Mouse (Mus musculus): Measurements from ENCODE around the gene Ppp1r12c. TPM values are rescaled to one million over a fixed set of nuclear protein-coding genes. Genes with fewer than 3 reads are reported as not detected.

Ppp1r12c gene
- polyA plus RNA-seq, 1 experiment from 2014 or later: 14.9 TPM

DNA sequence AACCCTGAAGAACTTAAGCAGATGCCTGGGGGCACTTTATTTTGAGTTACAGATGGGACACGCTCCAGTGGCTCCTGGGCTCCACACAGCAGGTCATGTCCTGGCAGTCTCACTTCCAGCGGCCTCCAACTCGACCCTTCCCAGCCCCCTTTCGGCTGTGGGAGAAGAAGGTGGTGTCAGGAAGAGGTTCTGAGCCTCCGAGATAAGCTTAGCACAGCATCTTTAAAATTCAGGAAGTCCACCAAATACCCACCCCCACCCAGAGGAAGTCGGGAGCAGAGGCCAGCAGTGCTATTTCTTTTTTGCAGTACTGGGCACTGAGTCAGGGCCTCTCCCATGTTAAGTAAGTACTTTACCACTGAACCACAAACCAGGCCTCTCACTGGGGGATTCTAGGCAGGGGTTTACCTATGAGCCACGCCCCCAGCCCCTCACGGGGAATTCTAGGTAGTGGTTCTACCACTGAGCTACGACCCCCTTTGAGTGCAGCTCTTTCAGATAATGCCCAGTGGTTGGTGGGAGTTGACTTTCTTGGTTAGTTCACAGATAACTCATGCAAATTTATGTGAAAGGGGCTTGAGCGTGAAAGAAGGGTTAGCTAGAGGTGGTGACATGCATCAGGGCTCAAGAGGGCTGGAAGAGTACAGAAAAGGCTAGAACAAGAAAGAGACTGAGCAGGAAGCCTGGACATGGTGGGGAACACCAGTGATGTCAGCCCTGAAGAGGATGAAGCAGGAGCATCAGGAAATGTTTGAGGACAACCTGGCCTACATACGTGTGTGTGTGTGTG, 3.4 kb upstream of the Ppp1r12c start:
- H3K9ac ChIP-seq (replicated peaks): 0 out of 2 replicates have a peak overlapping the region, but pooled peaks have one; percentile 26
- DNase-seq (peak; percentile 37), ATAC-seq (no peak)
- peaks cover 38% of the 10 kb centered on the region for H3K4me1 ChIP-seq (ENCODE audit: insufficient read depth)
- 0 out of 2 replicates have a peak overlapping the region, but pooled peaks have one; percentile 22 for H3K4me2 ChIP-seq (ENCODE audit: low read depth, low read length)
- no peaks in the 10 kb centered on the region for H3K9me3 ChIP-seq (ENCODE audit: low read length)
- no peaks in the 10 kb centered on the region for H3K27me3 ChIP-seq (ENCODE audit: insufficient read depth, low read length)
- H3K27ac ChIP-seq (ENCODE audit: low read depth): peak overlapping the region; percentile 84
- H3K4me3 ChIP-seq (ENCODE audit: low read depth, low read length): no peak overlapping the region
- no peaks in the 10 kb centered on the region for H3K36me3 ChIP-seq (replicated peaks; ENCODE audit: insufficient read depth, low read length)
- 25% methylated on average over 11 of the region's 11 CpGs for whole genome bisulfite sequencing (ENCODE audit: insufficient replicate concordance)
- no peak for TF ChIP-seq EP300 (IDR thresholded peaks at IDR 0.05; ENCODE audit: low read depth)

DNA sequence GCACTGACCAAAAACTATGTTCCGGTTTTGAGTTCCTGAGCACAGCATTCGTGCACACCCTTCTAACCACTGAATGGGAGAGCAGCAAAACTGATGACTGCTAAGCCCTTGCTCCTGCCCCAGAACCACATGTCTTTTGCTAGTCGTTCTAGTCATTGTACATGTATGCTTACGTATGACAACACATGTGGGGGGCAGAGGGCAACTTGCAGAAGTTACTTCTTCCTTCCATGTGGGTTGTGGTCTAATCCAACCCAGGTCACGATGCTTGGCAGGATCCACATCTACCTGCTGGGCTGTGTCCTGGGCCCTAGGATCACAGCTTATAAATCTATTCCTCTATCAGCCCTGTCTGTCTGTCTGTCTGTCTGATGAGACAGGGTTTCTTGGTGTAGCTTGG, 2.4 kb upstream of the Ppp1r12c start:
- TF ChIP-seq CTCF (IDR thresholded peaks at IDR 0.05; ENCODE audit: low read depth) (no peak), EP300 (IDR thresholded peaks at IDR 0.05; ENCODE audit: low read depth) (no peak)
- H3K4me1 ChIP-seq (ENCODE audit: insufficient read depth): peaks cover 38% of the 10 kb centered on the region
- H3K9me3 ChIP-seq (ENCODE audit: low read length): no peaks in the 10 kb centered on the region
- no peaks in the 10 kb centered on the region for H3K36me3 ChIP-seq (replicated peaks; ENCODE audit: insufficient read depth, low read length)
- H3K9ac ChIP-seq (replicated peaks): no peak overlapping the region
- no peaks in the 10 kb centered on the region for H3K27me3 ChIP-seq (ENCODE audit: insufficient read depth, low read length)
- WGBS (ENCODE audit: insufficient replicate concordance): 57% methylated on average over 5 of the region's 5 CpGs
- ATAC-seq (no peak), DNase-seq (no peak)
- peak overlapping the region; percentile 84 for H3K27ac ChIP-seq (ENCODE audit: low read depth)
- H3K4me3 ChIP-seq (ENCODE audit: low read depth, low read length): no peak overlapping the region
- no peak overlapping the region for H3K4me2 ChIP-seq (ENCODE audit: low read depth, low read length)

DNA sequence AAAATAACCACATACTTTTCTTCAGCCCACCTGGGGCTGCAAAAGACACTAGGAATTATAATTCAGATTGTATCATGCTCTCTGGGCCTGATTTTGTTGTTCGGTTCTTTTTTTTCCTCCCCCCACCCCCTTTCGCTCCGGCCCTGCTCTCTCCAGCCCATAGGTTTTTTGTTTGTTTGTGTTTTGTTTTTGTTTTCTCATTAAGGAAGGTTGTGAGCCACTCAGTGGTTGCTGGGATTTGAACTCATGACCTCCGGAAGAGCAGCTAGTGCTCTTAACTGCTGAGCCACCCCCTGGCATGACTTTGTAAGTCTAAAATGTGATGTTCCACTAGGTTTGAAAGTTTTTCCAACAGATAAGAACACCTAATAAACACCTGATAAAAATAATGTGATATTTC, 1.6 kb upstream of the Ppp1r12c start:
- H3K27me3 ChIP-seq (ENCODE audit: insufficient read depth, low read length): no peaks in the 10 kb centered on the region
- H3K36me3 ChIP-seq (replicated peaks; ENCODE audit: insufficient read depth, low read length): no peaks in the 10 kb centered on the region; the same call in 1 of the 2 replicates
- no peak overlapping the region for H3K9ac ChIP-seq (replicated peaks)
- ATAC-seq: no peak
- TF ChIP-seq EP300 (IDR thresholded peaks at IDR 0.05; ENCODE audit: low read depth) (no peak), CTCF (IDR thresholded peaks at IDR 0.05; ENCODE audit: low read depth) (no peak)
- no peak overlapping the region for H3K4me2 ChIP-seq (ENCODE audit: low read depth, low read length)
- H3K9me3 ChIP-seq (ENCODE audit: low read length): no peaks in the 10 kb centered on the region
- no peak for DNase-seq
- peaks cover 33% of the 10 kb centered on the region for H3K4me1 ChIP-seq (ENCODE audit: insufficient read depth)
- no peak overlapping the region for H3K4me3 ChIP-seq (ENCODE audit: low read depth, low read length)
- WGBS (ENCODE audit: insufficient replicate concordance): 85% methylated on average over 4 of the region's 4 CpGs
- H3K27ac ChIP-seq (ENCODE audit: low read depth): 0 out of 2 replicates have a peak overlapping the region, but pooled peaks have one; percentile 14

DNA sequence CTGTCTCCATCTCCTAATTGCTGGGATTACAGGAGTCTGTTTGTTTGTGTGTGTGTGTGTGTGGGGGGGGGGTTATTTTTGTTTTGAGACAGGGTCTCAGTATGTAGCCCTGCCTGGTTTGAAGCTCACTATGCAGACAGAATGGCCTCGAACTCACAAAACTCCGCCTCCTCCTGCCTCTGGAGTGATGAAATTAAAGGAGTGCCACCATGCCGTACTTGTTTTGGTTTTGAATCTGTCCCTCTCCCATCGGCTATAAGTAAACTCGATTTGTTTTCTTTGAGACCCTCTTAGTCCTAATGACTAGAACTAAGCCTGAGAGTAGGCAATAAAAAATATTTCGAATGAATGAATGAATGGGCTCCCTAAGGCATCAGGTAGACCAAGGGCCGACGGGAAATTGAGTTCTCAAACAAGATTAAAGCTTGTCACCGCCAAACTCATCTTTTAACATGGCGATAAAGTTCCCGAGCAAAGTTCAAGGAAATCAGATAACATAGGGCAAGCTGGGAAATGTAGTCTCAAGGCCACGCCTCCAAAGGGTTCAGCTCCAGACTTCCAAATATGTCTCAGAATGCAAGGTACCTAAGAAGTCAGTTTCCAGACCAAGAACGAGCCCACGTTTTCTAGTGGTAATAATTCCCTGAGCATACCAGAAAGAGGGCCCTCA, 1.1 kb upstream of the Ppp1r12c start:
- peak overlapping the region; percentile 91; the same call in 1 of the 2 replicates for H3K9ac ChIP-seq (replicated peaks)
- ATAC-seq (peak; percentile 20), DNase-seq (no peak)
- H3K9me3 ChIP-seq (ENCODE audit: low read length): no peaks in the 10 kb centered on the region
- WGBS (ENCODE audit: insufficient replicate concordance): 11% methylated on average over 14 of the region's 14 CpGs
- peak overlapping the region; percentile 69 for H3K4me2 ChIP-seq (ENCODE audit: low read depth, low read length)
- peaks cover 33% of the 10 kb centered on the region for H3K4me1 ChIP-seq (ENCODE audit: insufficient read depth)
- peak overlapping the region; percentile 71 for H3K4me3 ChIP-seq (ENCODE audit: low read depth, low read length)
- peaks cover 2% of the 10 kb centered on the region; the same call in 1 of the 2 replicates for H3K36me3 ChIP-seq (replicated peaks; ENCODE audit: insufficient read depth, low read length)
- no peak for TF ChIP-seq CTCF (IDR thresholded peaks at IDR 0.05; ENCODE audit: low read depth)
- no peak for TF ChIP-seq EP300 (IDR thresholded peaks at IDR 0.05; ENCODE audit: low read depth)
- H3K27me3 ChIP-seq (ENCODE audit: insufficient read depth, low read length): no peaks in the 10 kb centered on the region
- peak overlapping the region; percentile 85; the same call in 1 of the 2 replicates for H3K27ac ChIP-seq (ENCODE audit: low read depth)

DNA sequence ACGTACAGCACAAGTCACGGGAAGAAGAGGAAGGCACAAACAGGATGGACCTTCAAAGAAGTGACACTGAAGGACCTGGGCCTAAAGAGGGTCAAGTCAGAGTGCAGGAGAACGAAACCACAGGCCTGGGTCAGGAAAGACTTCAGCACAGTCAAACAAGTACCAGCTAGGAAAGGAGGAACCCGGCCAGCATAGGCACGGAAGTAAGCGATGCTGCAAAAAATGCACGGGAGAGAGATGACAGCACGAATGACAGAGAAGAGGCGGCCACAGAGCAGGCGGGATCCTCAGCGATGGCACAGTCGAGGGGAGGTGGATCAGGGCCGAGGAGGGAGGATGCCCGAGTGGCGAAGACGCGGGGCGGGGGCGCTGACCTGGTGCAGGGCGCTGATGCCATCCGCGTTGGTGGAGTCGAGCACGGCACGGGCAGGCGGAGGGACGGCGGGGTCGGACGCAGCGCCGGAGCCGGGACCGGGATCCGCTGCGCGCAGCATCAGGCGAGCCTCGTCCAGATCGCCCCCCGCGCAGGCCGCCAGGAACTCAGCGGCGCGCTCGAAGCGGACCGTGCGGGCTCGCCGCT, 498 bp downstream of the Ppp1r12c start:
- H3K9me3 ChIP-seq (ENCODE audit: low read length): no peaks in the 10 kb centered on the region
- peak overlapping the region; percentile 69 for H3K4me2 ChIP-seq (ENCODE audit: low read depth, low read length)
- peaks cover 18% of the 10 kb centered on the region for H3K36me3 ChIP-seq (replicated peaks; ENCODE audit: insufficient read depth, low read length)
- peak overlapping the region; percentile 91 for H3K9ac ChIP-seq (replicated peaks)
- H3K27ac ChIP-seq (ENCODE audit: low read depth): peak overlapping the region; percentile 85
- H3K4me3 ChIP-seq (ENCODE audit: low read depth, low read length): peak overlapping the region; percentile 71
- TF ChIP-seq CTCF (IDR thresholded peaks at IDR 0.05; ENCODE audit: low read depth): no peak
- DNase-seq: peak; percentile 64
- under 1% methylated on average over 42 of the region's 52 CpGs for WGBS (ENCODE audit: insufficient replicate concordance)
- no peaks in the 10 kb centered on the region for H3K27me3 ChIP-seq (ENCODE audit: insufficient read depth, low read length)
- H3K4me1 ChIP-seq (ENCODE audit: insufficient read depth): peaks cover 30% of the 10 kb centered on the region
- peak; percentile 38 for ATAC-seq

DNA sequence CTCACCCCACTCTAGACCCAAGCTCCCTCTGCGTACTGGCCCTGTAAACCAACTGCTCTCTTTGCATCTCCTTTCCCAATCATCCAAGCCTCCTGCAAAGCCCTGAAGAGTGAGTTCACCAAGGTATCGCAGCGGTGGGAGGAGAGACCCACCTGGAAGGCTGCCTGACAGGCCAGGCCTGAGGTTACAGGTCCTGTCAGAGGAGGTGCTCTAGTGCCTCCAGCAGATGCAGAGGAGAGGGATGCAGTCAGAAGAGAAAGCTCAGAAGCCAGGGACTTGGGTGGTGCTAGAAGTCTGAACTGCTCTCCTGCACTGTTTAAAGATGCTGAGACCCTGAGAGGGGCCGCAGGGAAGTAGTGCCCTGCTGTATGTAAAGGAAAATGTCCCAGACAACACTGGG, 2.4 kb downstream of the Ppp1r12c start:
- 92% methylated on average over 4 of the region's 4 CpGs for WGBS (ENCODE audit: insufficient replicate concordance)
- H3K4me2 ChIP-seq (ENCODE audit: low read depth, low read length): peak overlapping the region; percentile 69; the same call in 1 of the 2 replicates
- H3K36me3 ChIP-seq (replicated peaks; ENCODE audit: insufficient read depth, low read length): peaks cover 29% of the 10 kb centered on the region
- TF ChIP-seq CTCF (IDR thresholded peaks at IDR 0.05; ENCODE audit: low read depth) (no peak), EP300 (IDR thresholded peaks at IDR 0.05; ENCODE audit: low read depth) (no peak)
- H3K27me3 ChIP-seq (ENCODE audit: insufficient read depth, low read length): no peaks in the 10 kb centered on the region
- DNase-seq (no peak), ATAC-seq (no peak)
- H3K9me3 ChIP-seq (ENCODE audit: low read length): no peaks in the 10 kb centered on the region
- peaks cover 18% of the 10 kb centered on the region for H3K4me1 ChIP-seq (ENCODE audit: insufficient read depth)
- H3K4me3 ChIP-seq (ENCODE audit: low read depth, low read length): no peak overlapping the region
- 0 out of 2 replicates have a peak overlapping the region, but pooled peaks have one; percentile 35 for H3K9ac ChIP-seq (replicated peaks)
- H3K27ac ChIP-seq (ENCODE audit: low read depth): no peak overlapping the region
